Mouse (Mus musculus) limb, embryonic 12.5 days (tissue): Measurements from ENCODE around the gene Nceh1. TPM values are rescaled to one million over a fixed set of nuclear protein-coding genes. Genes with fewer than 3 reads are reported as not detected.

Experiments used
- polyA plus RNA-seq: library from polyadenylated mRNA; unstranded; fragments of >200 nt; fragmentation: Nextera tagmentation; extraction: Ambion mirVana; gene quantifications from 2 replicates; pipeline ENCODE4 v1.2.1, GENCODE M21; 2016

The Nceh1 gene
- polyA plus RNA-seq, 1 experiment from 2014 or later: 3.0 TPM

Other genes with a start within 250 kb of the Nceh1 start
- 63.4 and 64.8 TPM in 2 replicates for gene Ect2, start 29.1 kb upstream of the Nceh1 start, polyA plus RNA-seq
- 0.05 TPM in 2 replicates for gene Tnfsf10, start 134.1 kb downstream of the Nceh1 start, polyA plus RNA-seq
- gene Ghsr, start 188.4 kb downstream of the Nceh1 start, polyA plus RNA-seq: not detected in 2 replicates